Comparison of ENCODE assay signal across 27 mouse cellular contexts in the genomic region with DNA sequence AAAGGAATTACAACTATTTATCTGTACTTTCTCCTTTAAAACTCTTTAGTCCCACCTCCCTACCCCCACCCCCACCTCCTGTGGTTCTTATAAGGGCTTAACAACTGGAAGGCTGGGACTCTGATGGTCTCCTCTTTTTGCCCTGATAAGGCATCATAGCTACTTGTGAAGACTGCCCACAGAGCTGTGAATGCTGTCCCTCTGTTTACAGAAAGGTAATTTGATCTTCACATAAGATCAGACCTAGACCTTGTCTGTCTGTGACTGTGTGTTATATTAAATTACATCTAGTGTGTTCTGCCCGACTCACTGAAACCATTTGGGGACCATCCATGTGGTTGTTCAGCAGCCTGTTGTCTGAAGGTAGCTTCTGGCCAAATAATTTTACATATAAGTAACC.
"Had no signal": no experiment of that assay in that cellular context is flagged by ENCODE, and none has a peak within 500 bp of the region (broad histone marks: within the 10 kb centered on the region; RNA-seq: fewer than 3 reads in every experiment).

No protein-coding gene starts in this region.

- H3K4me2 ChIP-seq: heart, embryonic 12.5 days; hindbrain, embryonic 12.5 days; hindbrain, embryonic 14.5 days; intestine, embryonic 15.5 days; limb, embryonic 12.5 days; liver, embryonic 11.5 days; liver, embryonic 13.5 days; liver, embryonic 15.5 days had no signal

- H3K4me3 ChIP-seq: gastrocnemius, adult 2 months; heart, embryonic 10.5 days; heart, embryonic 12.5 days; hindbrain, embryonic 10.5 days; hindbrain, embryonic 12.5 days; intestine, embryonic 15.5 days; layer of hippocampus, adult 2 months; left cerebral cortex, adult 2 months; limb, embryonic 10.5 days; limb, embryonic 12.5 days; liver, embryonic 13.5 days; liver, embryonic 15.5 days had no signal

- ATAC-seq: hindbrain, embryonic 16.5 days; inflammation-experienced regulatory T-cells, adult 6 months; intestine, embryonic 15.5 days; intestine, postnatal 0 days had no signal

- DNase-seq: gastrocnemius, adult 2 months; gastrocnemius, postnatal 10 days; gastrocnemius, postnatal 25 days; heart, adult 18-20 months; heart, postnatal 10 days; heart, postnatal 4 days; kidney, adult 18-20 months; kidney, adult 8-10 months; kidney, postnatal 14 days; kidney, postnatal 4 days; liver; liver, embryonic 13.5 days had no signal

- H3K36me3 ChIP-seq: heart, embryonic 10.5 days; heart, embryonic 12.5 days; hindbrain, embryonic 10.5 days; hindbrain, embryonic 12.5 days; intestine, embryonic 15.5 days; limb, embryonic 10.5 days; limb, embryonic 12.5 days; liver, embryonic 13.5 days; liver, embryonic 15.5 days had no signal

- H3K9me3 ChIP-seq: heart, embryonic 10.5 days; heart, embryonic 12.5 days; hindbrain, embryonic 10.5 days; hindbrain, embryonic 12.5 days; intestine, embryonic 15.5 days; limb, embryonic 10.5 days; limb, embryonic 12.5 days; liver, embryonic 13.5 days; liver, embryonic 15.5 days had no signal

- H3K27me3 ChIP-seq: heart, embryonic 12.5 days; hindbrain, embryonic 12.5 days; intestine, embryonic 15.5 days; limb, embryonic 12.5 days; liver, embryonic 13.5 days; liver, embryonic 15.5 days had no signal

- H3K9ac ChIP-seq: heart, embryonic 12.5 days; hindbrain, embryonic 12.5 days; hindbrain, embryonic 14.5 days; intestine, embryonic 15.5 days; limb, embryonic 12.5 days; liver, embryonic 13.5 days; liver, embryonic 15.5 days had no signal

- H3K27ac ChIP-seq: gastrocnemius, adult 2 months; heart, embryonic 10.5 days; hindbrain, embryonic 10.5 days; hindbrain, embryonic 12.5 days; hindbrain, embryonic 14.5 days; intestine, embryonic 15.5 days; layer of hippocampus, adult 2 months; left cerebral cortex, adult 2 months; limb, embryonic 10.5 days; limb, embryonic 12.5 days; liver, embryonic 13.5 days; liver, embryonic 15.5 days had no signal

- H3K4me1 ChIP-seq: heart, embryonic 10.5 days; heart, embryonic 12.5 days; hindbrain, embryonic 10.5 days; hindbrain, embryonic 12.5 days; intestine, embryonic 15.5 days; liver, embryonic 13.5 days; liver, embryonic 15.5 days had no signal
